ENCODE assay signal across 14 mouse cellular contexts in the genomic region with DNA sequence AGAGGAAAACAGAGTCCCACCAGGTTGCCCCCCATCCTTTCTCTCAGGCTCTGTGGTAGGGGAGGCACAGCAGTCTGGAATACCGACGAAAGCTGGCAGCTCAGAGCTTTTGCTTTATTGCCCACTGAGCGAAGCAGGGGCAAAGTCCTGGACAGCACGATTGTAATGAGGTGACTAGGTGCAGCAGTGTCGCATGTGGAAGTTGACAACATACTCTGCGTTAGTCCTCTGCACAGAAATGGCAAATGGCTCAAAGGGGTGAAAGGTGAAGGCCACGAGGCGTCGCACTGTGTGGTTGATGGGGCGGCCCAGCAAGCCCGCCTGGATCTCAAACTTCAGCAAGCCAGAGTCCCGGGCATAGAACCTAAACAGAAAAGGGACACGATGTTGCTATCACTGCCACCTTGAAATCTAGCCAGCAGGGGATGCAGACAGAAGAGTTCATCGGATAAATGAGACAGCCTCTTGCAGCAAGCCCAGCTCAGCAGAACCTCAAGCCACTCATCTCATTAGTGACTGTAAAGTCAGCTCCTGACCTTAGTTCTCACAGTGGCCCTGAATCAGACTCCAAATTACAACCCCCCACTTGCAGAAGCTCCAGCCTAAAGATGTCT. TPM values are rescaled to one million over a fixed set of nuclear protein-coding genes. Genes with fewer than 3 reads are reported as not detected.
A peak's percentile ranks its signal among the peaks of the same experiment; 100 is the strongest.
DNase-seq lines count a peak whose midpoint lies in the region; ATAC-seq and TF ChIP-seq lines count a peak whose summit lies in the region.
"Had no signal": no experiment of that assay in that cellular context is flagged by ENCODE, and none has a peak within 500 bp of the region (broad histone marks: within the 10 kb centered on the region; RNA-seq: fewer than 3 reads in every experiment).

No protein-coding gene starts in this region.

- H3K9me3 ChIP-seq in hindbrain, embryonic 13.5 days = no peaks in the 10 kb centered on the region
- no peaks in the 10 kb centered on the region for H3K9me3 ChIP-seq in hindbrain, embryonic 16.5 days (ENCODE audit: control insufficient read depth, low read length)
- no peaks in the 10 kb centered on the region for H3K9me3 ChIP-seq in embryonic facial prominence, embryonic 14.5 days (ENCODE audit: control insufficient read depth, low read length)
- H3K9me3 ChIP-seq in liver, postnatal 0 days (ENCODE audit: low read length) = no peaks in the 10 kb centered on the region
- H3K9me3 ChIP-seq: heart, embryonic 15.5 days; lung, embryonic 15.5 days had no signal

- no peak overlapping the region for H3K4me3 ChIP-seq in hindbrain, embryonic 13.5 days
- no peak overlapping the region for H3K4me3 ChIP-seq in hindbrain, embryonic 16.5 days (ENCODE audit: low read length)
- no peak overlapping the region for H3K4me3 ChIP-seq in embryonic facial prominence, embryonic 14.5 days (ENCODE audit: low read depth, low read length)
- H3K4me3 ChIP-seq in liver, postnatal 0 days (ENCODE audit: low read depth, low read length) = no peak overlapping the region
- H3K4me3 ChIP-seq: erythroblast, embryonic 14.5 days; heart, embryonic 15.5 days; layer of hippocampus, adult 2 months; lung, embryonic 15.5 days had no signal

- ATAC-seq in hindbrain, embryonic 13.5 days (ENCODE audit: low FRiP score) = no peak
- no peak for ATAC-seq in hindbrain, embryonic 16.5 days
- no peak for ATAC-seq in embryonic facial prominence, embryonic 14.5 days (ENCODE audit: low read depth)
- peak; percentile 97 for ATAC-seq in liver, postnatal 0 days

- no peak overlapping the region for H3K4me2 ChIP-seq in hindbrain, embryonic 13.5 days
- H3K4me2 ChIP-seq in hindbrain, embryonic 16.5 days (ENCODE audit: low read length) = no peak overlapping the region
- no peak overlapping the region for H3K4me2 ChIP-seq in embryonic facial prominence, embryonic 14.5 days (ENCODE audit: low read depth, low read length)
- H3K4me2 ChIP-seq in liver, postnatal 0 days (ENCODE audit: low read depth, low read length) = no peak overlapping the region
- H3K4me2 ChIP-seq: heart, embryonic 15.5 days; lung, embryonic 15.5 days had no signal

- H3K9ac ChIP-seq in hindbrain, embryonic 13.5 days = peak overlapping the region; percentile 43; the same call in 1 of the 2 replicates
- H3K9ac ChIP-seq in hindbrain, embryonic 16.5 days (ENCODE audit: low read depth, low read length) = no peak overlapping the region
- H3K9ac ChIP-seq in embryonic facial prominence, embryonic 14.5 days (ENCODE audit: low read depth, low read length) = no peak overlapping the region
- H3K9ac ChIP-seq in liver, postnatal 0 days (replicated peaks) = no peak overlapping the region
- H3K9ac ChIP-seq: heart, embryonic 15.5 days; lung, embryonic 15.5 days had no signal

- H3K36me3 ChIP-seq in hindbrain, embryonic 13.5 days = peaks cover 27% of the 10 kb centered on the region
- no peaks in the 10 kb centered on the region for H3K36me3 ChIP-seq in hindbrain, embryonic 16.5 days (ENCODE audit: control insufficient read depth, insufficient read depth, low read length)
- peaks cover 39% of the 10 kb centered on the region for H3K36me3 ChIP-seq in embryonic facial prominence, embryonic 14.5 days (ENCODE audit: control insufficient read depth, insufficient read depth, low read length)
- peaks cover 20% of the 10 kb centered on the region for H3K36me3 ChIP-seq in liver, postnatal 0 days (replicated peaks; ENCODE audit: insufficient read depth, low read length)

- peak overlapping the region; percentile 89 for H3K27ac ChIP-seq in hindbrain, embryonic 13.5 days
- no peak overlapping the region; the same call in 1 of the 2 replicates for H3K27ac ChIP-seq in hindbrain, embryonic 16.5 days (ENCODE audit: low read depth, low read length)
- H3K27ac ChIP-seq in embryonic facial prominence, embryonic 14.5 days (replicated peaks; ENCODE audit: low read depth, low read length) = peak overlapping the region; percentile 42; the same call in 1 of the 2 replicates
- H3K27ac ChIP-seq in liver, postnatal 0 days (ENCODE audit: low read depth) = peak overlapping the region; percentile 64; the same call in 1 of the 2 replicates
- H3K27ac ChIP-seq: heart, embryonic 15.5 days; lung, embryonic 15.5 days had no signal

- H3K27me3 ChIP-seq in hindbrain, embryonic 13.5 days = no peaks in the 10 kb centered on the region
- H3K27me3 ChIP-seq in hindbrain, embryonic 16.5 days (replicated peaks; ENCODE audit: control insufficient read depth, insufficient read depth, low read length) = no peaks in the 10 kb centered on the region
- no peaks in the 10 kb centered on the region for H3K27me3 ChIP-seq in embryonic facial prominence, embryonic 14.5 days (replicated peaks; ENCODE audit: control insufficient read depth, insufficient read depth, low read length)
- H3K27me3 ChIP-seq in liver, postnatal 0 days (ENCODE audit: insufficient read depth, low read length) = no peaks in the 10 kb centered on the region
- H3K27me3 ChIP-seq: heart, embryonic 15.5 days; lung, embryonic 15.5 days had no signal

- peak; percentile 40 for DNase-seq in adrenal gland, postnatal 10 days
- DNase-seq in adrenal gland, adult 18-20 months (ENCODE audit: low spot score in 2 of 2) = no peak
- DNase-seq in embryonic facial prominence, embryonic 14.5 days (ENCODE audit: low spot score) = no peak
- peak; percentile 53 for DNase-seq in liver, postnatal 0 days
- DNase-seq in ovary, postnatal 36 days (ENCODE audit: low spot score) = no peak
- DNase-seq in natural killer cell, adult 2 months (ENCODE audit: low spot score in 2 of 2) = no peak
- DNase-seq: kidney, adult 11 months; thymus, postnatal 14 days had no signal

- no peak for TF ChIP-seq CTCF in liver, postnatal 0 days (IDR thresholded peaks at IDR 0.05; ENCODE audit: low read depth)

- 0 out of 2 replicates have a peak, but pooled peaks have one; percentile 8 for TF ChIP-seq EP300 in liver, postnatal 0 days (IDR thresholded peaks at IDR 0.05; ENCODE audit: low read depth)

- H3K4me1 ChIP-seq in hindbrain, embryonic 13.5 days (replicated peaks) = peaks cover 30% of the 10 kb centered on the region
- peaks cover 10% of the 10 kb centered on the region for H3K4me1 ChIP-seq in hindbrain, embryonic 16.5 days (ENCODE audit: control insufficient read depth, insufficient read depth, low read depth, low read length)
- no peaks in the 10 kb centered on the region for H3K4me1 ChIP-seq in embryonic facial prominence, embryonic 14.5 days (ENCODE audit: control insufficient read depth, insufficient read depth, low read length)
- H3K4me1 ChIP-seq in liver, postnatal 0 days (ENCODE audit: insufficient read depth) = no peaks in the 10 kb centered on the region
- H3K4me1 ChIP-seq: lung, embryonic 15.5 days had no signal

- 74% methylated on average over 14 of the region's 14 CpGs for WGBS in hindbrain, embryonic 13.5 days
- 77% methylated on average over 14 of the region's 14 CpGs for WGBS in hindbrain, embryonic 16.5 days
- WGBS in embryonic facial prominence, embryonic 14.5 days = 90% methylated on average over 14 of the region's 14 CpGs
- 59% methylated on average over 14 of the region's 14 CpGs for WGBS in liver, postnatal 0 days (ENCODE audit: insufficient replicate concordance)

RNA-seq across cellular contexts. Expression of gene Det1, which starts 19.2 kb away (rescaled TPM):
- total RNA-seq in adrenal gland, postnatal 10 days (2021) = 10 to 100 TPM; 12.2 to 14.2 TPM
- 10 to 100 TPM; 10.5 to 11.8 TPM for total RNA-seq in adrenal gland, adult 18-20 months (2021)
- 15.5 and 18.5 TPM in 2 replicates for polyA plus RNA-seq in hindbrain, embryonic 13.5 days (2015; fragmentation: Nextera tagmentation; extraction: Ambion mirVana)
- 9.9 and 12.1 TPM in 2 replicates for polyA plus RNA-seq in hindbrain, embryonic 16.5 days (2015; fragmentation: Nextera tagmentation; extraction: Ambion mirVana)
- polyA plus RNA-seq in embryonic facial prominence, embryonic 14.5 days (2014; fragmentation: Nextera tagmentation; extraction: Ambion mirVana) = 15.6 and 17.7 TPM in 2 replicates
- 7.9 and 8.1 TPM in 2 replicates for polyA plus RNA-seq in liver, postnatal 0 days (2015; fragmentation: Nextera tagmentation; extraction: Ambion mirVana)

RNA-seq across cellular contexts. Expression of gene Mrpl46, which starts 44.5 kb away (rescaled TPM):
- total RNA-seq in adrenal gland, postnatal 10 days (2021) = 10 to 100 TPM; 44.0 to 46.5 TPM
- 10 to 100 TPM; 40.1 to 40.9 TPM for total RNA-seq in adrenal gland, adult 18-20 months (2021)
- 57.1 and 57.5 TPM in 2 replicates for polyA plus RNA-seq in hindbrain, embryonic 13.5 days (2015; fragmentation: Nextera tagmentation; extraction: Ambion mirVana)
- polyA plus RNA-seq in hindbrain, embryonic 16.5 days (2015; fragmentation: Nextera tagmentation; extraction: Ambion mirVana) = 58.0 and 61.4 TPM in 2 replicates
- polyA plus RNA-seq in embryonic facial prominence, embryonic 14.5 days (2014; fragmentation: Nextera tagmentation; extraction: Ambion mirVana) = 57.3 and 57.5 TPM in 2 replicates
- polyA plus RNA-seq in liver, postnatal 0 days (2015; fragmentation: Nextera tagmentation; extraction: Ambion mirVana) = 36.8 and 39.7 TPM in 2 replicates

RNA-seq across cellular contexts. Expression of gene Mrps11, which starts 44.9 kb away (rescaled TPM):
- total RNA-seq in adrenal gland, postnatal 10 days (2021) = 10 to 100 TPM; 77.9 to 82.5 TPM
- 10 to 100 TPM; 91.8 to 92.9 TPM for total RNA-seq in adrenal gland, adult 18-20 months (2021)
- 71.9 and 73.9 TPM in 2 replicates for polyA plus RNA-seq in hindbrain, embryonic 13.5 days (2015; fragmentation: Nextera tagmentation; extraction: Ambion mirVana)
- polyA plus RNA-seq in hindbrain, embryonic 16.5 days (2015; fragmentation: Nextera tagmentation; extraction: Ambion mirVana) = 72.1 and 73.1 TPM in 2 replicates
- 59.2 and 66.2 TPM in 2 replicates for polyA plus RNA-seq in embryonic facial prominence, embryonic 14.5 days (2014; fragmentation: Nextera tagmentation; extraction: Ambion mirVana)
- 23.9 and 27.2 TPM in 2 replicates for polyA plus RNA-seq in liver, postnatal 0 days (2015; fragmentation: Nextera tagmentation; extraction: Ambion mirVana)

Comparison
In these comparisons a context has a peak if more than half of its experiments do, and no peak if none do; other contexts are left out.
1. DNase-seq: peak in adrenal gland, postnatal 10 days (single experiment) and liver, postnatal 0 days (single experiment); none in adrenal gland, adult 18-20 months (0 of 2), embryonic facial prominence, embryonic 14.5 days (single experiment), ovary, postnatal 36 days (single experiment) and natural killer cell, adult 2 months (0 of 2).